Mouse (Mus musculus): ENCODE results near the gene Zfp747. TPM values are rescaled to one million over a fixed set of nuclear protein-coding genes. Genes with fewer than 3 reads are reported as not detected.
"Not testable (repeated sequence)": the region's sequence is repeated elsewhere in the genome, so short reads cannot be mapped to it uniquely, and the experiment has no call there.

Zfp747 gene
- 5.5 and 6.8 TPM in 2 replicates for polyA plus RNA-seq (2015; fragmentation: Nextera tagmentation; extraction: Ambion mirVana)

- not testable (repeated sequence) for H3K27me3 ChIP-seq (ENCODE audit: insufficient read depth, low read length); H3K9me3 ChIP-seq (replicated peaks; ENCODE audit: low read length); H3K4me1 ChIP-seq (replicated peaks; ENCODE audit: insufficient read depth, low read length); H3K36me3 ChIP-seq (ENCODE audit: insufficient read depth, low read length)
- Histone ChIP-seq H3K4me2 (ENCODE audit: low read length) (peak within 1 kb of the TSS; percentile 69), H3K9ac (ENCODE audit: low read depth, low read length) (peak within 1 kb of the TSS; percentile 77), H3K27ac (peak within 1 kb of the TSS; percentile 76), H3K4me3 (replicated peaks; ENCODE audit: low read depth, low read length) (peak within 1 kb of the TSS; percentile 64)
- TF ChIP-seq CTCF (IDR thresholded peaks at IDR 0.05; ENCODE audit: low read depth) = peak; percentile 79
- DNase-seq (ENCODE audit: low spot score) (peak; percentile 98), ATAC-seq (replicated peaks; ENCODE audit: low FRiP score, low read depth) (peak; percentile 93)
- WGBS = 2% methylated on average over 48 of the region's 49 CpGs
Measured at GRCm38 (mm10) chr7:127375271-127376245, at the start of gene Zfp747. Gene Zfp747, minus strand, starts transcription at chr7:127376050.

DNA sequence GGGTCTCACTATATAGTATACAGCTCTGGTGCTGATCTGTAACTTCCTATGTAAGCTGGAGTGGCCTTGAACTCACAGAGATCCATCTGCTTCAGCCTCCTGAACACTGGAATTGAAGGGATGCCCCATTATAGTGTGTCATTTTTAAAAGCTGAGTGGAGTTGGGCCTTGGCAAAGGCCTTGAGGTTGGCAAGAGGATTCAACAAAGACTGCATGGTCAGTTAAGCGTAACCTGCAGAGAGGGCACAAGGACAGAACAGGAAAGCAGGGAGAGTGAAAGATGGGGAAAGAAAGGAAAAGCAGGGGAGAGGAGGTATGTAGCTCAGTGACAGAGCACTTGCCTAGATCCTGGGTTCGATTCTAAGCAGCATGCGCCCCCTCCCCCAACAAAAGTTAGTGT, 49.4 kb upstream of the Zfp747 start:
- no peak overlapping the region for H3K4me3 ChIP-seq (replicated peaks; ENCODE audit: low read depth, low read length)
- H3K9me3 ChIP-seq (replicated peaks; ENCODE audit: low read length) = no peaks in the 10 kb centered on the region
- no peak for TF ChIP-seq CTCF (IDR thresholded peaks at IDR 0.05; ENCODE audit: low read depth)
- 92% methylated on average over 3 of the region's 3 CpGs for WGBS
- no peak overlapping the region for H3K4me2 ChIP-seq (ENCODE audit: low read length)
- ATAC-seq (replicated peaks; ENCODE audit: low FRiP score, low read depth) (no peak), DNase-seq (ENCODE audit: low spot score) (no peak)
- H3K4me1 ChIP-seq (replicated peaks; ENCODE audit: insufficient read depth, low read length) = peaks cover 13% of the 10 kb centered on the region; the same call in 1 of the 2 replicates
- H3K9ac ChIP-seq (ENCODE audit: low read depth, low read length) = no peak overlapping the region
- H3K27me3 ChIP-seq (ENCODE audit: insufficient read depth, low read length) = no peaks in the 10 kb centered on the region
- no peaks in the 10 kb centered on the region for H3K36me3 ChIP-seq (ENCODE audit: insufficient read depth, low read length)
- no peak overlapping the region for H3K27ac ChIP-seq

GRCm38 (mm10) chr7:127422247-127422646, 46.4 kb upstream of the Zfp747 start:
- H3K4me2 ChIP-seq (ENCODE audit: low read length) = peak overlapping the region; percentile 96
- peaks cover 13% of the 10 kb centered on the region; the same call in 1 of the 2 replicates for H3K4me1 ChIP-seq (replicated peaks; ENCODE audit: insufficient read depth, low read length)
- no peaks in the 10 kb centered on the region for H3K36me3 ChIP-seq (ENCODE audit: insufficient read depth, low read length)
- H3K27me3 ChIP-seq (ENCODE audit: insufficient read depth, low read length) = no peaks in the 10 kb centered on the region
- peak overlapping the region; percentile 85 for H3K4me3 ChIP-seq (replicated peaks; ENCODE audit: low read depth, low read length)
- H3K9me3 ChIP-seq (replicated peaks; ENCODE audit: low read length) = no peaks in the 10 kb centered on the region
- H3K9ac ChIP-seq (ENCODE audit: low read depth, low read length) = peak overlapping the region; percentile 86
- TF ChIP-seq CTCF (IDR thresholded peaks at IDR 0.05; ENCODE audit: low read depth) = no peak
- ATAC-seq (replicated peaks; ENCODE audit: low FRiP score, low read depth) (no peak), DNase-seq (ENCODE audit: low spot score) (peak; percentile 25)
- peak overlapping the region; percentile 75; the same call in 1 of the 2 replicates for H3K27ac ChIP-seq
- WGBS = 3% methylated on average over 15 of the region's 15 CpGs

DNA sequence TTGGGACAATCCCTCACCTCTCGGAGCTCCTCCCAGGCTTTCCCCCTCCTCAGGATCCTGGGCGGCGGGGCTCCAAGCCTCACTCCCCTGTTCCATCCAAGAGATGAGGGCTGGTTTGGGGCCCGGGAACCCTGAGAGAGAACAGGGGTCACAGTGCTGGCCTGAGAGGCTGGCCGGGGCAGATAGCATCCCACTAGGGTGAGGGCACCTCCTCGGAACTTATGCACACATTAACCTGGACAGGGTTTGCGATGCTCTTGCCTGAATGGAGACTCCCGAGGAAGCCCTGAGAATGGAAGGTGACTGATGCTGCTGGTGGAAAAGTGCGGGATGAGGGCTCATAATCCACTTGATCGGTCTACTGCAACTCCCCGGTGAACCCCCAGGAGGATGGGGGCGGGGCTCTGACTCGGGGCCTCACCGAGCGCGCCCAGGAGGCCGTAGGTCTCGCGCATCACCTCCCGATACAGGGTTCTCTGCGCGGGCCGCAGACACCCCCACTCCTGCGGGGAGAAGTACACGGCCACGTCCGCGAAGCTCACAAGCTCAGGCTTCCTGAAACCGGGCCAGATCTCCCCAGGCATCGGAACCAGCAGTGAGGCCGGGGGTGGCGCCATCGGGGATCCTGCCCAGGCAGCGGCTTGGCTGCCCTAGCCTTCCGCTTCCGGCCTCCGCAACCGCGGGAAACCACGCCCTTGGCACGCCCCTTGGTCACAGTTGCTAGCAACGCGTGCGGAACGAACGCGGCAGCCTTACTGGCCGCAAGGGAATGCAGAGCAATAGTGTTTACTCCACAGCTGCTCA, 45.7 kb upstream of the Zfp747 start, which contains the start of gene Zfp688:
Gene Zfp688, minus strand, starts transcription at position 681 of the 804 bp plus-strand sequence.
- Histone ChIP-seq H3K4me2 (ENCODE audit: low read length) (peak within 1 kb of the TSS; percentile 96), H3K9ac (ENCODE audit: low read depth, low read length) (peak within 1 kb of the TSS; percentile 86), H3K4me1 (replicated peaks; ENCODE audit: insufficient read depth, low read length) (peaks cover 13% of the 10 kb centered on the region; the same call in 1 of the 2 replicates), H3K27me3 (ENCODE audit: insufficient read depth, low read length) (no peaks in the 10 kb centered on the region), H3K36me3 (ENCODE audit: insufficient read depth, low read length) (no peaks in the 10 kb centered on the region), H3K9me3 (replicated peaks; ENCODE audit: low read length) (no peaks in the 10 kb centered on the region), H3K27ac (peak within 1 kb of the TSS; percentile 75; the same call in 1 of the 2 replicates), H3K4me3 (replicated peaks; ENCODE audit: low read depth, low read length) (peak within 1 kb of the TSS; percentile 85)
- peak; percentile 23; the same call in 1 of the 2 replicates for TF ChIP-seq CTCF (IDR thresholded peaks at IDR 0.05; ENCODE audit: low read depth)
- ATAC-seq (replicated peaks; ENCODE audit: low FRiP score, low read depth) = peak; percentile 92
- under 1% methylated on average over 48 of the region's 48 CpGs for WGBS
- peak; percentile 95 for DNase-seq (ENCODE audit: low spot score)

DNA sequence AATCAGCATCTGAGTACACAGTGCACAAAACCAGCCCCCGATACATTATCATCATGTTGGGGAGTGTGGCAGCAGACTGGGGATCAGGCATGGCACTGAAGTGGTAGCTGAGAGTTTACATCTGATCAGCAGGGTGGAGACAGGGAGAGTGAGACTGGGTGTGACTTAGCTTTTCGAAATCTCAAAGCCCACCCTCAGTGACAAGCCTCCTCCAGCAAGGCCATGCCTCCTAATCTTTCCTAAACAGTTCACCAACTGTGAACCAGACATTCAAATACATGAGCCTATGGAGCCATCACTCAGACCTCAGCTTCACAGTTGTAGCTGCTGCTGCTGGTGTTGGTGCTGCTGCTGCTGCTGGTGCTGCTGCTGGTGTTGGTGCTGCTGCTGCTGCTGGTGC, 35.6 kb upstream of the Zfp747 start:
- Histone ChIP-seq H3K27me3 (ENCODE audit: insufficient read depth, low read length) (no peaks in the 10 kb centered on the region), H3K27ac (no peak overlapping the region), H3K9me3 (replicated peaks; ENCODE audit: low read length) (no peaks in the 10 kb centered on the region), H3K36me3 (ENCODE audit: insufficient read depth, low read length) (no peaks in the 10 kb centered on the region), H3K9ac (ENCODE audit: low read depth, low read length) (no peak overlapping the region), H3K4me2 (ENCODE audit: low read length) (no peak overlapping the region), H3K4me3 (replicated peaks; ENCODE audit: low read depth, low read length) (no peak overlapping the region), H3K4me1 (replicated peaks; ENCODE audit: insufficient read depth, low read length) (no peaks in the 10 kb centered on the region)
- DNase-seq (ENCODE audit: low spot score) (no peak), ATAC-seq (replicated peaks; ENCODE audit: low FRiP score, low read depth) (no peak)
- no peak for TF ChIP-seq CTCF (IDR thresholded peaks at IDR 0.05; ENCODE audit: low read depth)
- 87% methylated on average over 2 of the region's 2 CpGs for WGBS
